Mouse (Mus musculus) midbrain, embryonic 13.5 days (tissue): ENCODE measurements around the gene Olfr827. TPM values are rescaled to one million over a fixed set of nuclear protein-coding genes. Genes with fewer than 3 reads are reported as not detected.

Source experiments
- ATAC-seq: fragments of 200-750 bp; cut with Nextera tagmentation; 2 replicates; pipeline ENCODE4 v1.8.0; 2017; ENCODE audit warnings: mild to moderate bottlenecking, moderate TSS enrichment, moderate library complexity
- H3K27ac ChIP-seq: fragments of 300-500 bp; sonication (generic); 2 replicates; pipeline ENCODE4 v1.5.1; 2015; ENCODE audit warnings: inconsistent platforms, mild to moderate bottlenecking, moderate library complexity
- H3K27me3 ChIP-seq: fragments of 300-500 bp; sonication (generic); 2 replicates; pipeline ENCODE4 v1.6.1; 2015; ENCODE audit warnings: mild to moderate bottlenecking, inconsistent platforms
- H3K36me3 ChIP-seq: fragments of 300-500 bp; sonication (generic); 2 replicates; pipeline ENCODE4 v1.6.1; 2015; ENCODE audit warnings: mild to moderate bottlenecking, inconsistent platforms
- H3K4me1 ChIP-seq: fragments of 300-500 bp; sonication (generic); replicated peaks from 2 replicates; pipeline ENCODE4 v1.6.1; 2015; ENCODE audit warnings: inconsistent platforms
- H3K4me2 ChIP-seq: fragments of 300-500 bp; sonication (generic); replicated peaks from 2 replicates; pipeline ENCODE4 v1.6.1; 2015; ENCODE audit warnings: moderate library complexity, mild to moderate bottlenecking, inconsistent platforms
- H3K4me3 ChIP-seq: fragments of 300-500 bp; sonication (generic); replicated peaks from 2 replicates; pipeline ENCODE4 v1.5.1; 2015; ENCODE audit warnings: mild to moderate bottlenecking, inconsistent platforms
- H3K9ac ChIP-seq: fragments of 300-500 bp; sonication (generic); replicated peaks from 2 replicates; pipeline ENCODE4 v1.6.1; 2015; ENCODE audit warnings: mild to moderate bottlenecking, inconsistent platforms
- H3K9me3 ChIP-seq: fragments of 300-500 bp; sonication (generic); 2 replicates; pipeline ENCODE4 v1.6.1; 2016; ENCODE audit warnings: mild to moderate bottlenecking, inconsistent platforms
- polyA plus RNA-seq: library from polyadenylated mRNA; unstranded; fragments of >200 nt; fragmentation: Nextera tagmentation; extraction: Ambion mirVana; gene quantifications from 2 replicates; pipeline ENCODE4 v1.2.1, GENCODE M21; 2015

The Olfr827 gene
- polyA plus RNA-seq, 1 experiment from 2014 or later, result not detected

DNA sequence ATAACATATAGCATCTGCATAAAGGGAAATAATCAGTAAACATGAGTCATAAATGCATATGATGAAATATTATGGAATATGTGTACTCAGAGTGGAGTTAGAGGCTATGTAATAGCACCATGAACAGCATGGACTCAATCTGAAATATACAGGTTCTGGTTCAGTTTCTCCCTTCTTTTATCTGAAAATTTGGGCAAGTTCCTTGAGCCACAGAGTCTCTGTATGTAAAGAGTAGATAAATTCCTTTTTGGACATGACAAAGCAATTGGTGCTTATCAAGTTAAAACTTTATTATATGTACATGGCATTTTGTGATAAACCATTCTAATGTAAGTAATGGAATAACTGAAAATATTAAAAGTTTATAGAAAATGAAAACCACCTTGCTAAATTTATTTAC lies 49.0 kb downstream of the Olfr827 start:
- no peaks in the 10 kb centered on the region for H3K9me3 ChIP-seq
- H3K9ac ChIP-seq, result no peak overlapping the region
- no peaks in the 10 kb centered on the region for H3K4me1 ChIP-seq
- no peaks in the 10 kb centered on the region for H3K27me3 ChIP-seq
- no peak overlapping the region for H3K27ac ChIP-seq
- no peak overlapping the region for H3K4me2 ChIP-seq
- H3K36me3 ChIP-seq, result no peaks in the 10 kb centered on the region
- no peak for ATAC-seq
- no peak overlapping the region for H3K4me3 ChIP-seq

Other genes with a start within 250 kb of the Olfr827 start
- gene Olfr819, start 247.1 kb downstream of the Olfr827 start, polyA plus RNA-seq, result not detected in 2 replicates
- not detected in 2 replicates for gene Olfr247, start 238.3 kb downstream of the Olfr827 start, polyA plus RNA-seq
- gene Gm10310, start 229.3 kb downstream of the Olfr827 start, polyA plus RNA-seq, result not detected in 2 replicates
- not detected in 2 replicates for gene Olfr820, start 201.8 kb downstream of the Olfr827 start, polyA plus RNA-seq
- gene Olfr821, start 184.1 kb downstream of the Olfr827 start, polyA plus RNA-seq, result not detected in 2 replicates
- gene Olfr822, start 143.2 kb downstream of the Olfr827 start, polyA plus RNA-seq, result not detected in 2 replicates
- gene Olfr823, start 99.0 kb downstream of the Olfr827 start, polyA plus RNA-seq, result not detected in 2 replicates
- not detected in 2 replicates for gene Olfr824, start 84.4 kb downstream of the Olfr827 start, polyA plus RNA-seq
- not detected in 2 replicates for gene Olfr825, start 47.6 kb downstream of the Olfr827 start, polyA plus RNA-seq
- gene Olfr826, start 30.2 kb downstream of the Olfr827 start, polyA plus RNA-seq, result not detected in 2 replicates
- gene Neurod4, start 65.8 kb upstream of the Olfr827 start, polyA plus RNA-seq, result 5.9 and 7.9 TPM in 2 replicates
- not detected in 2 replicates for gene Tespa1, start 108.5 kb upstream of the Olfr827 start, polyA plus RNA-seq
- gene Vmn2r84, start 179.9 kb upstream of the Olfr827 start, polyA plus RNA-seq, result not detected in 2 replicates
- not detected in 2 replicates for gene Vmn2r85, start 215.3 kb upstream of the Olfr827 start, polyA plus RNA-seq
- gene Vmn2r86, start 241.6 kb upstream of the Olfr827 start, polyA plus RNA-seq, result 0.04 TPM in 1 of 2 replicates, not detected in the other